Mouse (Mus musculus) kidney, adult 11 months (tissue): ENCODE results near the gene Prpf40b.

Source experiments
- DNase-seq: peaks from one replicate; pipeline ENCODE4 v3.0.0; 2022

Gene Prpf40b

GRCm38 (mm10) chr15:99295484-99295981 is 646 bp downstream of the Prpf40b start, which contains the start of gene Fam186b:
Gene Fam186b (minus strand): TSS chr15:99295888.
- peak; percentile 40 for DNase-seq

- no peak for DNase-seq
Observed at GRCm38 (mm10) chr15:99296213-99296612, 1.3 kb downstream of the Prpf40b start.

- no peak for DNase-seq
Observed at GRCm38 (mm10) chr15:99307476-99307875, 12.6 kb downstream of the Prpf40b start.

GRCm38 (mm10) chr15:99309549-99309948 is 14.7 kb downstream of the Prpf40b start:
- no peak for DNase-seq

- no peak for DNase-seq
Observed at GRCm38 (mm10) chr15:99310617-99311016, 15.7 kb downstream of the Prpf40b start.

GRCm38 (mm10) chr15:99314891-99315290 is 20.0 kb downstream of the Prpf40b start:
- DNase-seq, result no peak

- DNase-seq, result peak; percentile 69
Observed at GRCm38 (mm10) chr15:99316314-99317266, 21.7 kb downstream of the Prpf40b start.

- peak; percentile 80 for DNase-seq
Observed at GRCm38 (mm10) chr15:99317267-99317651, 22.4 kb downstream of the Prpf40b start.

GRCm38 (mm10) chr15:99318071-99318470 is 23.2 kb downstream of the Prpf40b start:
- no peak for DNase-seq

- no peak for DNase-seq
Observed at GRCm38 (mm10) chr15:99318861-99319410, 24.0 kb downstream of the Prpf40b start.

GRCm38 (mm10) chr15:99319411-99319871 is 24.6 kb downstream of the Prpf40b start:
- peak; percentile 44 for DNase-seq

- no peak for DNase-seq
Observed at GRCm38 (mm10) chr15:99320168-99320674, 25.3 kb downstream of the Prpf40b start.

- DNase-seq, result no peak
Observed at GRCm38 (mm10) chr15:99320978-99321377, 26.1 kb downstream of the Prpf40b start.

- DNase-seq, result no peak
Observed at GRCm38 (mm10) chr15:99324151-99324550, 29.3 kb downstream of the Prpf40b start.

- peak; percentile 48 for DNase-seq
Observed at GRCm38 (mm10) chr15:99325598-99325997, 30.7 kb downstream of the Prpf40b start.

GRCm38 (mm10) chr15:99326407-99326806 is 31.5 kb downstream of the Prpf40b start:
- peak; percentile 64 for DNase-seq

GRCm38 (mm10) chr15:99326959-99327358 is 32.1 kb downstream of the Prpf40b start:
- no peak for DNase-seq

GRCm38 (mm10) chr15:99328011-99328410 is 33.1 kb downstream of the Prpf40b start:
- DNase-seq, result no peak

GRCm38 (mm10) chr15:99330324-99330723 is 35.4 kb downstream of the Prpf40b start:
- DNase-seq, result no peak

GRCm38 (mm10) chr15:99331341-99331740 is 36.5 kb downstream of the Prpf40b start:
- DNase-seq, result no peak

- no peak for DNase-seq
Observed at GRCm38 (mm10) chr15:99332111-99332510, 37.2 kb downstream of the Prpf40b start.

GRCm38 (mm10) chr15:99332921-99333675 is 38.2 kb downstream of the Prpf40b start:
- peak; percentile 86 for DNase-seq

GRCm38 (mm10) chr15:99333676-99334065 is 38.8 kb downstream of the Prpf40b start:
- peak; percentile 45 for DNase-seq
